Mouse (Mus musculus) lung, adult 2 months (tissue): Measurements from ENCODE around the gene Efna2.

Source experiments
- CTCF ChIP-seq: fragments of 200-500 bp; IDR thresholded peaks from 2 replicates; pipeline ENCODE4 v1.5.1; 2011; ENCODE audit warnings: mild to moderate bottlenecking, low read length, control low read depth; ENCODE audit not compliant: insufficient read depth
- POLR2A ChIP-seq: fragments of 200-500 bp; IDR thresholded peaks from 2 replicates; pipeline ENCODE4 v1.6.1; 2011; ENCODE audit warnings: low read depth, mild to moderate bottlenecking, control low read depth, low read length, borderline replicate concordance; ENCODE audit errors: extremely low read depth

DNA sequence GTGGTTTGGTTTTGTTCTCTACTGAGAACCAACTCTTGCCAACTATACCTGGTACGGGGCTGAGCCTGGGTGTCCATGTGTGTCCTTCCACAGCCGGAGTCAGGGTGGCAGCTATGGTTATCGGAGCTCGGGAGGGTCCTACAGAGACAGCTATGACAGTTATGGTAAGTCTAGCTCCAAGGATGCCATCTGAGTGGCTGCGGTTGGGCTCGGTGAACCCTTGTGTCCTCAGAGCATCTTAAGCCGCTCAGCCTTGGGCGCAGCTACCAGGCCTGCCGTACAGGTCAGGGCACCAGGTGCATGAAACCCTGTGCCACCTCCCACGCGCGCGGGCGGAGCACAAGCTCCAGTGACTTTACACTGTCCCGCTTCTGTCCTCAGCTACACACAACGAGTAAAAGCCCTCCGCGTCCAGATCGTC is 8.7 kb upstream of the Efna2 start:
- no peak for TF ChIP-seq POLR2A
- TF ChIP-seq CTCF = no peak
